Mouse (Mus musculus): Measurements from ENCODE around the gene Iqcf1.

Iqcf1 gene

DNA sequence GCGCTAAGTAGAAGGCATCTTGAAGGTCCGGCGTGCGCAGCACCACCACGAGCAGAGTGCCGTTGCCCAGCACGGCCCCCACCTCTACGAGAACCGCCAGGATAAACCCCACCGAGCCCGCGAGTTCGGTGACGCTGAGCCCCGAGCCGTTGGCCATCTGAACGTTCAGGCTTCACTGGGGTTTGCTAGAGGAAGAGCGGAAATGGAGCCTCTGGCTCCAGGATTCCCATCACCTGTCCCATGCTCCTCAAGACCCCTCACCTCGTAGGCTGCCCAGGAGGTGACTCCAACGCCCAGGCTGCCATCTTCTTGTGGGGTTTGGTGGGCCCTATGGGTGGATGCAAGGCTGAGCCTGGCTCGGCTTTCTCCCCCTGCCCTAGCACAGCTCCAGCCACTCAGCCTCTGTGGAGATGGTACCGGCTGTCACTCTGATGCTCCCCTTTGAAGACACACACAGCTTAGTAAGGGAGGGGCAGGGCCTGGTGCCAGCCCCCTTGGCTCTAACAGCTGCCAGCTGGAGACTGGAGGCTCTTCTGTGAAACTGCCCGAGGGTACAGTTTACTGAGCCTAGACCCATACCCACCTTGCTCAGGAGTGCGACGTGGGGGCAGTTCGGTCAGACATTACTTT is 34.1 kb upstream of the Iqcf1 start, which contains the start of gene Gpr62:
Gpr62 (minus strand) TSS at position 368 of the 630 bp plus-strand sequence.
- DNase-seq (ENCODE audit: low read depth): no peak

DNA sequence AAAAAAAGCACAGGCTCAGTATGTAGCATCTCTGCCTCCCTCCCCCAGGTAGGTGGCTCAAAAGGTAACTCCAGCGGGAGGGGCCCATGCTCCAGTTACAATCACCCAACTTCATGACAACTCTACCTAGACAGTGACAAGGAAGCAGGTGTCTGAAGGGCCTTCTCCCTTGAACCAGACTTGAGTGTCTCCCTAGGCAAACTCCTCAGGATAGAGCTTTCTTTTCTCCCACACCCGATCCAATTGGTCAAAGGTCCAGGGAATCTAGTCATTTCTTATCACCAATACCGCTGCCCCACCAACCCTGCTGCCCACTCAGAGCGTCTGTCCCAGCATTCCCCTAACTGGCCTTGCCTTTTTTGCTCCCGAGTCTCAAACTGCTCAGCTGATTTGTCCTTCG is 33.0 kb upstream of the Iqcf1 start:
- DNase-seq (ENCODE audit: low read depth): no peak

DNA sequence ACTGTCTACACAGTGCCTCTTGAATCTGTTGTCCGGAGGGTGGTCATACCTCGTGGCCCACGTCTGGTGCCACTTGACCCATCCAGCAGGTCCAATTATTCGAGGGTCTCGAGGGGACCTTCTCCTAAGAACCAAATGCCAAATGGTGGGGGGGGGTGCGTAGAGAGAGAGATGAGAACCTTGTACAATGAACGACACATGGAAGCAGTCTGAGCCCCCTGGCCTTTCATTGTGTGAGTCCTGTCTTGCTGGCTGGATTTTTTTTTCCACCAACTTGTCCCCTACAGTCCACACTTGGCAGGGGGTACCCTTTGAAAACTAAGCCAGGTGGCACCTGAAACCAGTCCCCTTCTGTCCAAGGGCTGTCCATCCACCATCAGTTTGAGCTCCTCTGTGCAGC is 32.0 kb upstream of the Iqcf1 start:
- DNase-seq (ENCODE audit: low read depth): no peak

DNA sequence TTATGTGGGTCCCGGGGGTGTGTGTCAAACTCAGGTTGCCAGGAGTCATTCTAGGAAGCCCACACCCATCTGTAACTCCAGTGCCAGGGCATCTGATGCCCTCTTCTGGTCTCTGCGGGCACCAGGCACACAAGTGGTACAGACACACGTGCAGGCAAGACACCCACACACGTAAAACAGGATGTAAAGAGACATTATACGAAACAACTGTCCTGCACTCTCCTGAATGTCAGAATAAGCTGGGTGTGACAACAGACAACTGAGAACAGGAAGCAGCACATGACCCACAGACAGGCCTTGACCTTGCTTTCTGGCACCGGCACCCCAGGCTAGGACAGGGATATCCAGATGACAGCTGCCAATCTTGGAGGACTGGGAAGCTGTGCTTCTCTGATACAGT is 30.4 kb upstream of the Iqcf1 start:
- DNase-seq (ENCODE audit: low read depth): peak; percentile 33

DNA sequence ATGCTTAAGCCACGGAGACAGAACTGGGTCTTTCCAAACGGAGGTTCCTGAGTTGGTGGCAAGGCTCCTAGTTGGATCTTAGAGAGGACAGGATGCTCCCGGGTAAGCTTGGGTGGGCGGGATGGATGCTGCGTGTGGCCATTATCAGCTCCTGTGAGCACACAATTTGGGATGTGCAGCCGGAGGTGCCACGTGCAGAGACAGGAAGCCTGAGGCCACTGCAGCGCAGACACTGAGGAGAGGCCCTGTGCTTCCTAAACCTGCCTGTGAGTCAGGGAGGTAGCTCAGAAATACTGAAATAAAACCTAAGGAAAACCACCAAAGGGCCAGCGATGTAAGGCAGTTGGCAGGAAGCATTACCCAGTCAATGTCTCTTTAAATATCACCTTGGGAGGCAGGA is 30.0 kb upstream of the Iqcf1 start:
- no peak for DNase-seq (ENCODE audit: low read depth)

DNA sequence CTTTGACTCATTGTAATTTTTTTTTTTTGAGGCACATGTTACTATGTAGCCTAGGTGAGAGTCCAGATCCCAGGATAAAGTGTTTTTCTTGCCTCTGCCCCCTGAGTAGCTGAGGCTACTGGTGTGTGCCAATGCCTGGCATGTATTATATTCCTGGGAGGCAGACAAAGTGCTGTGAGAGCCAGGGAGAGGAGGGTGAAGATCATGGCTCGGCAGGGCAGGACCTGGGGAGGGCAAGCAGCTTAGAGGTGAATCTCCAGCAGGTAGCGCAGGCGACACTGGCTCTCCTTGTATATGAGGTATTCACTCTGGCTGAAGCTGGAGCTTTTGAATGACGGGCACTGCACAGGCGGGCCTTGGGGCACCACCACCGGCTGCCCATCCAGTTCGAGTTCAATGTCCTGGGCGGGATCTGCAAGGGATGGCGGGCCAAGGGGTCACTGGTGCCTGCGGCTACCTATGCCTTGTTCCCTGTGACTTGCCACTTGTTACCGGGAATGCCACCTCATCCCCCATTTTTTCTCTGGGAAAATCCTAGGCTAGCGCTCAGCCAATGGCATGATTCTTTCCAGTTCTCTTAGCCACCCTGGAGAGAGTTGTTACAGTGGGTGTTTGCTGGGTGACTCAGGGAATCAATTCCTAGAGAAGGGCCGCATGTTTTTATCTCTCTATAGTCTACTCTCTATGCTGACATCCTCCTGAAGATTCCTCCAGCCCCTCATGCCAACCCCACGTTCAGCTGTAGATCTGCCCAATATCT is 28.6 kb upstream of the Iqcf1 start:
- DNase-seq (ENCODE audit: low read depth): no peak

DNA sequence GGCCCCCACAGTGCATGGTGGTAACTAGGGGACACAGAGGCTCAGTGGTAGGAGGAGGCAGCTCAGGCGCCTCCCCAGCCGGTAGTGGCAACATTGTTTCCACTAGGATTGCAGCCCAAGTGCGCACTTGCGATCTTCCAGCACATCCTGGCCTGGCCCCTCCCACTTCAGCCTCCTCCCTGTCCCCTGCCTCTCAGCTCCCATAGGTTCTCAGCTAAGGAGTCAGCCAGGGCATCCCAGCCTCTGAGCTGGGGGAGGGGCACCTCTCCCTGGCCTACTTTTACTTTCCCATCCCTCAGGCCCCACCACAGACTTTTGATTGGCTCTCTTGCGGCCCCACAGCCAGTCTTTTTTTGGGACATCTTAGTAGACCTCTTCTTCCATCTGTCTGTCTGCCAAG is 27.9 kb upstream of the Iqcf1 start:
- DNase-seq (ENCODE audit: low read depth): no peak

DNA sequence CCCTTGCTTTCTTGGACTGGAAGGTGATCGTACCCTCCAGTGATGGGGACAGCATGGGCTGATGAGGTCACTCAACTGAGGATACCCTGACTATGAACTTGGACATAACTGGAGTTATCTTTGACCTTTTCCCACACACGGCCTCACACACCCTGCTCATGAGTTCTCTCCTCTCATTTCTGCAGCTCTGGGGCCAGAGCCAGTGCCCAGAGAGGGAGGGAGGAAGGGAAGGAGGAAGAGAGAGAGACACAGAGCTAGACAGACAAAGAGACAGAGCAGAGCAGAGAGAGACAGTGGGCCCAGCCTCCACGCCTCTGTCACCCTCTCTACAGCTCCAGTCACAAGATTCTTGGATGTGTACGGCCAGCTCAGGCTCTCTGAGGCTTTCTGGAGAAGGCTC is 27.4 kb upstream of the Iqcf1 start:
- DNase-seq (ENCODE audit: low read depth): no peak

DNA sequence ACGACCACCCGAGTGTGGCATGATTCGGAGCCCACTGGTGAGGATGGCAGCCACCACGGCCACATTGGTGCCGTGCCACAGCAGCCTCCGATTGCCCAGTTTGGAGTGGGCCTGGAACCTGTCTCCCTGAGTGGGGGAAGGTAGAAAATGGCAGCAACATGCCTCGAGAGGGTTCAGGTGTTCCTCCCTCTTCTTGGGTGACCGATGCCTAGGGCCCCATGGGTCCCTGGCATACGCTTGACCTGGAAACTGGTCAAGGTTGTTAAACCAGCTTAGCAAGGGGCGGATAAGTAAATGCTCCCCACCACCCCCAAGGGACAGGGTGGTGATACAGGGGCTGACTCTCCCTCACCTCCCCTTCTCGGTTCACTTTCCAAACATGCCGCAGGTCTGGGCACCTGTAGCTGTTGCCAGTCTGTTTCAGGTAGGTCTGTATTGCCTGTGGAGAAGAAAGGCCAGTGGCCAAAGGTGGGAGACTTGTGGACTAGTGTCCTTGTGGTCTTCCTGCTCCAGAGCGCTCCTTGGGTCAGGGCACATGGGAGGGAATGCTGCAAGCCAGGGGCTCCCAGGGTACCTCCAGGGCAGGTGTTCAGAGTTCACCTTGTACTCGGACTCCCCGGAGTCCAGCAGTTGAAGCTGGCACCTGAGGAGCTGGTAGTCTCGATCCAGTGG is 26.6 kb upstream of the Iqcf1 start:
- no peak for DNase-seq (ENCODE audit: low read depth)

DNA sequence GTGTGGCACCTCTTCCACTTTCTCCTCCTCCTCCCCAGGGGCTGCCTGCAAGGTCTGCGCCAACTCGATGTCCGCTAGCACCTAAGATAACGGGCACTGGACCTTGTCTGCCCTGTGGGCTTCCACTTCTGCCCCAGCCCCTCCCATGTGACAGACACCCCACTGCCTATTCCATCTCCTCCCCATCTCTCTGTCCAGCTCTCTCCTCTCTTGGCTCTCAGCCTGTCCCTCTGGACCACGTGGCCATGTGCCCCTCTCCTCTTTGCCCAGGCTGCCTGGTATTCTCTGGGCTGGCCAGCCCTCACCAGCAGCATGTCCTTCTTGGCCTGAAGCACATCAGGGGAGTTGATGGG is 26.0 kb upstream of the Iqcf1 start:
- DNase-seq (ENCODE audit: low read depth): no peak

DNA sequence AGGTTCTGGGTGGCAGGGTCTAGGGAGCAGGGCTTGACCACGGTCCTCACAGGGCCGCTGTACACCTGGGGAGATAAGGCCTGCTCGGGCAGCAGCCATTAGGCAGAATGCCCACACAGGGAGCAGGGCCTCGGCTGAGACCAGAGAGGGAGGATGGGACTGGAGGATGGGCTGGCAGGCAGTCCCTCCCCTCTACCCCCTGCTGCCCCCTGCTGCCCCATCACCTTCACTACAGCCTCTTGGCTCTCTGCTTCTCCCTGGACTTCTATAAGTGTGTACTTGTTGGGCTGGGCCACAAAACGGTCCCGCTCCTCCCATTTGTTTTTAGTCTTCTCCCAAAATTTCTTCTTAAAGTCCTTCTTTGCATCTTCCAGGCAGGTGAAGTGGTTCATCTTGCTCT is 25.3 kb upstream of the Iqcf1 start:
- peak; percentile 77 for DNase-seq (ENCODE audit: low read depth)

DNA sequence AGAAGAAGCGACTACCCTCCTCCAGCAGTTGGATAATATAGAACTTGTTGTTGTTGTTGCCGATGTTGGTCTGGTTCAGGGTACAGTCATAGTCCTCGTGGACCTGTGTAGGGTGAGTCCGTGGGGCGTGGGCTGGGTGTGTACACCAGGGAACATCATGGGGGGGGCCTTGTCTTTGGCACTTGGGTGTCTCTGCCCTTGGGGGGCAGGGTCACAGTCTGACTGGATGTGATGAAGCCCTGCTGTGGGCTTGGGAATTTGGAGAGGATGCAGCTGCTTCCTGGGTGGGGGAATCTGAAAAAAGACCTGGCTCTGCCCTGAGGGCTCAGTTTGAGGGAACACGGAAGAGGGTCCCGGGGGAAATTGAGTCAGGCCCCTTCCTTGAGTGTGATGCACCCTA is 24.7 kb upstream of the Iqcf1 start:
- no peak for DNase-seq (ENCODE audit: low read depth)

DNA sequence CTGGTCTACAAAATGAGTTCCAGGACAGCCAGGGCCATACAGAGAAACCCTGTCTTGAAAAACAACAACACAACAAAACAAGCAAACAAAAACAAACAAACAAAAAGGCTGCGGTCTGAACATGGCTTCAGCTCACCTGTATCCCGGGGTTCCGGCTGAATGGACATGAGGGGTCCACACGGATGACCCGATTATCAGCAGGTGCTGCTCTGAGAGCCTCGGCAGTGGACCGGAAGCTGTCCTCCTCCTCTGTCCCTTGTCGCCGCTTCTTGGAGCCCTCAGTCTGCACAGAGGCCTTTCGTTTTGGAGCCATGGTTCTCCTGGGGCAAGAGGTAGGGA is 24.1 kb upstream of the Iqcf1 start, which contains the start of gene Rrp9:
Rrp9 (plus strand) TSS at position 301 of the 339 bp plus-strand sequence.
- no peak for DNase-seq (ENCODE audit: low read depth)

DNA sequence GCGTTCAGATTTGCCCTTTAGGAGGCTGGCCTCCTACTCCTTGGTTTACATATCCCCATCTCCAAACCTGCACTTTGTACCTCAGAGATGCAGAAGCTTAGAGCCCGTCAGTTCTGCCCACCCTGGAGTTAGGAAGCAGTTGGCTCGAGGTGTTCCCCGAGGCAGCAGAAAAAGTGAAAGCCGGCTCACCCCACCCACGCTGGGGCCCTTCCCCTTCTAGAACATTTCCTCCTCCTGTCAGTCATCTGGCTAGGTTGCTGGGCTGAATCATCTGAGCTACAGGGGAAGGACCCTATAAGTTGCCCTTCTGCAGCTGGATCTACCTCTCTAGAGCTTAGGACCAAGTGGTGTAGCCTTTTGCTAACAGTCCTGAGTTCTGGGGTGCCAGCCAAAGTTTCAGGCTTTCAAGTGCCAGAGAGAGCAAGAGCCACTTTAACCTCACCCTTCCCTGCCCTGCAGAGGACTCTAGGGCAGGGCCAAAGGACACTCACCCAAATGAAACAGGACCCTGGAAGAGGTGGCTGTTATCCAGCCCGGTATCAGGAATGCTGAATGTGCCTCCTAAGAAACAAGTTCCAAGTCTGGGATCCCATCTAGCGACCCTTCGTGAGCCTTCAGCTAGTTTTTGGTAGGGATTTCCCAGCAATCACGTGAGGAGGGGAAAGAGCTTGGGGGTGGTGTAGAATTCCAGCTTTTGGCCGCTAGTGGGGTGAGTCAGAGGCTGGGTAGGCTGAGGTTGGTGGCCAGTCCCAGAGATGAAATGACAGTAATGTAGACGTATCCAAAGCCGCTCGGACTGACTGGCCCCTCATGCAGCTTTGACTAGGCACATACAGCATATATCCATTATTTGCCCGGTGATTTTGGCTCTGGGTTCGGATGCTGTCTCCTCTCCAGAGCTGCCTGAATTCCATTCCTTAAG is 23.5 kb upstream of the Iqcf1 start:
- peak; percentile 76 for DNase-seq (ENCODE audit: low read depth)

DNA sequence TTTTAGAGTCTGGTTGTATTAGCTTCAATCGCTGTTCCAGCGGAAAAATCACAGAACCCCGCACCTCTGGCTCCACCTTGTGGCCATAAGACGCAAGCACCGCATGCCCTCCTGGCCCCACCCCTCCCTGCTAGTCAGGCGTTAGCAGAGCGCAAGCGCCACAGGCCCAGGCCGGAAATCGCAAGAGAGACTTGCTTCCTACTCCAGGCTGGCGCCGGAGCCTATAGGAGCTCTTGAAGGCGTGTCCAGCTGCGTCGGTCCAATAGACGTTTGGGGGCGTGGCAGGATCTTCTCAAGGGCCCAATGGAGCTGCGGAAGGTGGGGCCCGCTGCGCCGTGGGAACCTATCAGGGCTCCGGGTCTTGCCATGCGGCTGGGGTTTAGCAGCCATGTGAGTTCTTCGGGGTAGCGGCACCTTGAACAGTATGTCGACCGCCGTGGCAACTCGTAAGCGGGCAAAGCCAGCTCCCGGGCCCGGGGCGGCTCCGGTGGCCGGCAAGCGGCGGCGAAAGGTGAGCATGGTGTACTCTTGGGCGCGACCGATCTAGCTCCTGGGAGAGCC is 22.8 kb upstream of the Iqcf1 start, which contains the start of gene Parp3:
Parp3 (minus strand) TSS at position 26 of the 561 bp plus-strand sequence.
- peak; percentile 99 for DNase-seq (ENCODE audit: low read depth)

DNA sequence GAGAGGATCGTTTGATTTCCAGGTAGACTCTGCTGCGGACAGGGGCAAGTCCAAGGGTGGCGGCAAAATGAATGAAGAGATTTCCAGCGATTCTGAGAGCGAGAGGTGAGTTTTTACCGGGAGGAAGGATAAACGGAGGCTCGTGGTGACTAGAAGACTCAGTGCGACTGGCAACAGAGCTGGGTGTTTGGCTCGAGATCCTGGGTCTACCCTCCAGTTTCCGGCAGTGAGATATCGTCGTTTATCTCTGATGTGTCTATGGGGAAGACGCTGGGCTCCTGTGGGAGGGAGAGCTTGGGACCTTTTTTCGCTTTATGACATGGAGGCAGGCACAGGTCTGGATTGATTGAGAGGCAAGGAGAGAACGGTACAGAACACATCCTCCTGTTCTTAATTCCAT is 22.1 kb upstream of the Iqcf1 start:
- DNase-seq (ENCODE audit: low read depth): peak; percentile 41

DNA sequence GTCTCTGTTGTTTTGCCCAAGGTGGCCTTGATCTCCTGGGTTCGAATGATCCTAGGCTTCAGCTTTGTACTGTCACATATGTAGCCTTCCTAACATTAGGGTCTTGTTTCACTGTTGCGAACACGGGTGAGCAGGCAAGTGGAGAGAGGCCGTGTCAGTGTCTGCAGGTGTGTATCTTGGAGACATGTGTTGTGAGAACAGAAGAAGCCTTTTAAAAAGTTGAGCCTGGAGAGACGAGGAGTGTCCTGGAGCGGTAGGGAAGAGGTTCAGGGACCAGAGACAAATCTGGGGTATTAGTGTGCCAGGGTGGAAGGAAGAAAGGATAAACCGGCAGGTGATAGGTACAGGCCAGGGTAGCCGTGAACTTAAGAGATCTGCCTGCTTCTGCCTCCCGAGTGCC is 21.7 kb upstream of the Iqcf1 start:
- DNase-seq (ENCODE audit: low read depth): no peak

DNA sequence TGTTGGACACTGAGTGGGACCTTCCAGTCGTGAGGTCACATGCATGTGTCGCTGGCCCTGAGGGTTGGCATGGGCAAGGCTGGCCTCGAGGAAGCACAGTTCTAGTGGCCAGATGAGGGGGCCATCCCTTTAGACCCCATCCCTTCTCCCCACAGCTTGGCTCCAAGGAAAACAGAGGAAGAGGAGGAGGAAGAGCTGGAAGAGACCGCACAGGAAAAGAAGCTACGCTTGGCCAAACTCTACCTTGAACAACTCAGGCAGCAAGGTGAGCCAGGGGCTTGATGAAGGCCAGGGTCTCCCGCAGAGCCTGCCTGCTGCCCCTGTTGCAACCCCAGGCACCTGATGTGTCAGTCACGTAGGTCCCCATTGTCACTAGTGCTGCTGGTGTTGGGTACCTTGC is 19.2 kb upstream of the Iqcf1 start:
- DNase-seq (ENCODE audit: low read depth): no peak

DNA sequence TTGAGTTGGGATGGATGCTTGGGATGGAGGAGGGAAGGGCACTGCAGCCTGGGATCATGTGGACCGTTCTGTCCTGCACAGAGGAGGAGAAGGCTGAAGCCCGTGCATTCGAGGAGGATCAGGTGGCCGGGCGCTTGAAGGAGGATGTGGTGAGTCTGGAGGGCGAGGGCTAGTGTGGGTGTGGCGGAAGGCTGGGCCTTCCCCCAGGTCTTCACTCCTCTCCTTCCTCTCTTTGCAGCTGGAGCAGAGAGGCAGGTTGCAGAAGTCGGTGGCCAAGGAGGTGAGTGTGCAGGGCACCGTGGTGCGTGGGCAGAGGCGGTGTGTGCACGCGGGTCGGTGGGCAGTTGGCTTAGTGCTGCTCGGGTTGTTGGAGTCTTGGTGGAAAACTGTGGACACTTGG is 18.7 kb upstream of the Iqcf1 start:
- no peak for DNase-seq (ENCODE audit: low read depth)

DNA sequence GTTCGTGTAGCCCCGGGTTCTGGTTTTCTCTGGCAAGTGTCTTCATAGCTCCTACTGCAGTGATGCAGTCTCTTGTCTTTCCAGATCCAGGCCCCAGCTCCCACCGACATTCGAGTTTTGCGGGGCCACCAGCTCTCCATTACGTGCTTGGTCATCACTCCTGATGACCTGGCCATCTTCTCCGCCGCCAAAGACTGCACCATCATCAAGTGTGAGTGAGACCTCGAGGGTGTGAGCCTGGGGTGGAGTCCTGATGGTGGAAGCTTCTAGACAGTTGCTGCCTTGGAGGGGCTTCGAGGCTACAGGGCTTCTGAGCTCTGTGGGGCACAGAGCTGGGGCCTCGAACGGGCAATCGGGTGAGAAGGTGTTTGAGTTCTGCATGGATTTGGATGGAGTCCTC is 18.1 kb upstream of the Iqcf1 start:
- no peak for DNase-seq (ENCODE audit: low read depth)

DNA sequence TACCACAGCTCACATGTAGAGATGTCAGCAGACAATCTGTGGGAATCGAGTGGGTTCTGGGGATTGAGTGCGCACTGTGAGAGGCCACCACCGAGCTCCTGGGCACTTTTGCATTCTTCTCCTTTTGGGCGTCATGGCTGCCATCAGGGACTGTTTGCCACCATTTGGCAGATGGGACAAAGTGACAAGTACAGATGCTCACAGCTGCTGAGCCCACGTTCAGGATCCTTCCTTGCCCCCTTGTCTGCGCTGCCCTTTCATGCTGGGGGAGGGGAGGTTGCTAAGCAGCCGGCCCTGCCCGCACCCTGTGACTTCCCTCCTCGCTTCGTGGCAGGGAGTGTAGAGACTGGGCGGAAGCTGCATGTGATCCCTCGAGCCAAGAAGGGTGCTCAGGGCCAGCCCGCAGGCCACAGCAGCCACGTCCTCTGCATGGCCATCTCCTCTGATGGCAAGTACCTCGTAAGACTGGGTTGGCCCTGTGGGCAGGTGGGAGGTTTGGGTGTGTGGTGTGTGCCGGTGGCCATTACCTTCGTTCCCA is 17.1 kb upstream of the Iqcf1 start:
- DNase-seq (ENCODE audit: low read depth): no peak

DNA sequence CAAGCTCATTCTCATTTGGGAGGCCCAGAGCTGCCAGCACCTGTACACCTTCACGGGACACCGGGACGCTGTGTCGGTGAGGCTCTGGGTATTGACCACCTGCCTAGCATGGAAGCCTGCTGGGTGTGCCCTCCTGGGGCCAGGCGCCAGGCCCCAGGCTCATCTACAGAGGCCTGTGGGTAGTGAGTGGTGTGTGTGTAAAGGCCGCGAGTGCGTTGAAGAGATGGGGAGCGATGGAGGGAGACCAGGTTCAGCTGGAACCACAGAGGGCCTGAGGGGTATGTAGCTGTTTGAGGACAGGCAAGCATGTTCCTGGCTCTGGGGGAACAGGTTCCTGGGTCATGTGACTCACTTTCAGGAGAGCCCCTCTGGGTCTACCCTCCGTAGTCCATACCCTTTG is 16.6 kb upstream of the Iqcf1 start:
- no peak for DNase-seq (ENCODE audit: low read depth)
